Mouse (Mus musculus) lung, adult 2 months (tissue): Measurements from ENCODE around the gene Osbp2.

Experiments used
- CTCF ChIP-seq: fragments of 200-500 bp; IDR thresholded peaks from 2 replicates; pipeline ENCODE4 v1.5.1; 2011; ENCODE audit warnings: mild to moderate bottlenecking, low read length, control low read depth; ENCODE audit not compliant: insufficient read depth
- POLR2A ChIP-seq: fragments of 200-500 bp; IDR thresholded peaks from 2 replicates; pipeline ENCODE4 v1.6.1; 2011; ENCODE audit warnings: low read depth, mild to moderate bottlenecking, control low read depth, low read length, borderline replicate concordance; ENCODE audit errors: extremely low read depth

- TF ChIP-seq POLR2A (no peak), CTCF (no peak)
These were observed 38.8 kb upstream of the Osbp2 start for GRCm38 (mm10) chr11:3902516-3902915.
